Mouse (Mus musculus) hindbrain, embryonic 14.5 days (tissue): ENCODE measurements around the gene Ppp4r3a. TPM values are rescaled to one million over a fixed set of nuclear protein-coding genes. Genes with fewer than 3 reads are reported as not detected.

Experiments used
- ATAC-seq: fragments of 200-750 bp; cut with Nextera tagmentation; 2 replicates; pipeline ENCODE4 v1.8.0; 2017; ENCODE audit warnings: moderate number of reproducible peaks, mild to moderate bottlenecking, moderate TSS enrichment, moderate library complexity; ENCODE audit not compliant: low FRiP score
- DNase-seq: peaks from one replicate; pipeline ENCODE4 v3.0.0-alpha.2; 2015; ENCODE audit warnings: low spot score
- H3K27ac ChIP-seq: fragments of 300-500 bp; sonication (generic); 2 replicates; pipeline ENCODE4 v1.5.1; 2014; ENCODE audit warnings: mild to moderate bottlenecking, moderate library complexity
- H3K27me3 ChIP-seq: fragments of 300-500 bp; sonication (generic); 2 replicates; pipeline ENCODE4 v1.6.1; 2014; ENCODE audit warnings: mild to moderate bottlenecking, low read length, mixed read lengths; ENCODE audit not compliant: control insufficient read depth, insufficient read depth
- H3K36me3 ChIP-seq: fragments of 300-500 bp; sonication (generic); replicated peaks from 2 replicates; pipeline ENCODE4 v1.6.1; 2014; ENCODE audit not compliant: control insufficient read depth, insufficient read depth
- H3K4me1 ChIP-seq: fragments of 300-500 bp; sonication (generic); replicated peaks from 2 replicates; pipeline ENCODE4 v1.6.1; 2014; ENCODE audit warnings: antibody characterized with exemption, low read length, mixed read lengths; ENCODE audit not compliant: control insufficient read depth, insufficient read depth
- H3K4me2 ChIP-seq: fragments of 300-500 bp; sonication (generic); replicated peaks from 2 replicates; pipeline ENCODE4 v1.6.1; 2014; ENCODE audit warnings: mild to moderate bottlenecking, moderate library complexity
- H3K4me3 ChIP-seq: fragments of 300-500 bp; sonication (generic); replicated peaks from 2 replicates; pipeline ENCODE4 v1.5.1; 2014; ENCODE audit warnings: mild to moderate bottlenecking, low read length
- H3K9ac ChIP-seq: fragments of 300-500 bp; sonication (generic); 2 replicates; pipeline ENCODE4 v1.6.1; 2014
- H3K9me3 ChIP-seq: fragments of 300-500 bp; sonication (generic); 2 replicates; pipeline ENCODE4 v1.6.1; 2016; ENCODE audit warnings: low read length; ENCODE audit not compliant: control insufficient read depth
- WGBS: fragments of 180-500 bp; shearing (Covaris S2); extraction: QIAGEN DNeasy Blood & Tissue Kit; methylation state at CpG from one replicate; pipeline ENCODE4 v1.1.7; 2014; 5-methylcytosine and 5-hydroxymethylcytosine counted together
- polyA plus RNA-seq: library from polyadenylated mRNA; unstranded; fragments of >200 nt; fragmentation: Nextera tagmentation; extraction: Ambion mirVana; gene quantifications from 2 replicates; pipeline ENCODE4 v1.2.1, GENCODE M21; 2014

Ppp4r3a gene
- polyA plus RNA-seq, 1 experiment from 2014 or later, result 29.1 TPM

DNA sequence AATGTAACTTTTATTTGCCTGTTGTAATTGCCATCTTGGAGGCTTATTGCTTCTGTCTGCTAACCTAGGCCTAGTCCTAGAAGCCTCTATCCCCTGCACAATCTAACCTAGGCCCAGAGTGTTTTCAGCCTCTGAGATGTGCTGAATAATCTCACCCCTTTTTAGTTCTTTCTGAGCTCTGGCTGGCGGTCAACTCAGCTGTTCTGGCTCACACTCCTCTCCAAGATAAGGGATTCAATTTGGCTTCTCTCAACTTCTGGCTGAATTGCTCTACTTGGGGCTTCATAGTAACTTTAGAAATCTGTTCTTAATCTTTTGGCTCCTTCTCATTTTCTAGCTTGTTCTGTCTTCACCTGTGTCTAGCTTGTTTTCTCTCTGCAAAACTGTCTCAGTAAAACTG, 3.9 kb upstream of the Ppp4r3a start:
- no peak overlapping the region for H3K4me2 ChIP-seq
- H3K27ac ChIP-seq, result no peak overlapping the region
- no peak for ATAC-seq
- 92% methylated on average over 1 of the region's 1 CpGs for WGBS
- no peaks in the 10 kb centered on the region for H3K27me3 ChIP-seq
- no peak for DNase-seq
- H3K4me3 ChIP-seq, result no peak overlapping the region
- H3K4me1 ChIP-seq, result peaks cover 9% of the 10 kb centered on the region; the same call in 1 of the 2 replicates
- H3K36me3 ChIP-seq, result no peaks in the 10 kb centered on the region
- H3K9ac ChIP-seq, result no peak overlapping the region
- no peaks in the 10 kb centered on the region for H3K9me3 ChIP-seq

DNA sequence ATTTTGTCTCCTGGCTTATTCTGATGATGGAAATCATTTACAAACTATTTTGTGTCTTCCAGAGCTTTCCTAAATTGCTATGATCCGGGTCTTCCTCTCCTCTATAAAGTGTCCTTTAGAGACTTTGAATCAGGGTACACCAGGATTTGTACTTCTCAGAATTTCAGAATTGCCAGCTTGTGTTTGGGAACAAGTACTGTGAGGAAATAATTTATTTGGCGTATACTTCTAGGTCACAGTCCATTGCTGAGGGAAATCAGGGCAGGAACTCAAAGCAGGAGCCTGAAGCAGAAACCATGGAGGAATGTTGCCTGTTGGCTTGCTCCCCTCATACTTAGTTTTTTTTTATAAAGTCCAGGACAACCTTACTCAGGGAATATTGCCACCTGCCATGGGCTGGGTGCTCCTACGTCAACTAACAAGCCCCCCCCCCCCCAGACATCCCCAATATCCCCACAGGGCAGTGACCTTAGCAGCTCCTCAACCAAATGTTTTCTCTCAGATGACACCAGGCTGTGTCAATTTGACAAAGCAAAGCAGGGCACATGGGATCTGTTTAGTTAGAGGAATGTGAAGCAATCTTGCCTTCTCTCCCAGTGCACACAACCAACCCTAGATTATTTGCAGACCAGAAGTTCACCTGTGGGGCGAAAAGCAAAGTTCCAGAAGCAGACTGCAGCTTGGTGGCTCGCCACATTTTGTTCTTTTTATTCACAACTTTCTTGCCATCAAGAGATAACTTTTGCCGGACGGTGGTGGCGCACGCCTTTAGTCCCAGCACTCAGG, 1.6 kb upstream of the Ppp4r3a start:
- H3K27ac ChIP-seq, result 0 out of 2 replicates have a peak overlapping the region, but pooled peaks have one; percentile 98
- no peaks in the 10 kb centered on the region for H3K27me3 ChIP-seq
- peak overlapping the region; percentile 99 for H3K9ac ChIP-seq
- peaks cover 27% of the 10 kb centered on the region for H3K4me1 ChIP-seq
- ATAC-seq (no peak), DNase-seq (no peak)
- no peak overlapping the region for H3K4me3 ChIP-seq
- H3K9me3 ChIP-seq, result no peaks in the 10 kb centered on the region
- 95% methylated on average over 9 of the region's 9 CpGs for WGBS
- 0 out of 2 replicates have a peak, but pooled peaks cover 3% of the 10 kb centered on the region for H3K36me3 ChIP-seq
- H3K4me2 ChIP-seq, result peak overlapping the region; percentile 82

DNA sequence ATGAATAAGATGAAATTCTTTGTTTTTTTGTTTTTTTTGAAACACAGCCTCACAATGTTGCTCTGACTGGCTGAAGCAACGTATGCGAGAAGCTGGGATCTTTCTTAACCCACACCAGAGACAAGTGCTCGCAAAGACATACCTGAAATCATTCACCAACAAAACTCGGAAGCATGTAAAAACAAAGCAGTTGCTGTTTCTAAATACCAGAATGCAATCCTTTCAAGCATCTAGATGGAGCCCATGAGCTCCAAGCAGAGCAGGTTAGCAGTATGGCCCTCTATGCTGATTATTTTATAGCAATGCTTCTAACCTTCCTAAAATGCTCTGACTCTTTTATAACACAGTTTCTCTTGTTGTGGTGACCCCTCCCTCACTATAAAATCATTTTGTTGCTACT, 735 bp upstream of the Ppp4r3a start:
- peak overlapping the region; percentile 100 for H3K4me3 ChIP-seq
- no peaks in the 10 kb centered on the region for H3K9me3 ChIP-seq
- peak overlapping the region; percentile 99 for H3K9ac ChIP-seq
- H3K27me3 ChIP-seq, result no peaks in the 10 kb centered on the region
- ATAC-seq, result no peak
- peaks cover 27% of the 10 kb centered on the region for H3K4me1 ChIP-seq
- 0 out of 2 replicates have a peak, but pooled peaks cover 3% of the 10 kb centered on the region for H3K36me3 ChIP-seq
- no peak for DNase-seq
- WGBS, result 15% methylated on average over 4 of the region's 4 CpGs
- peak overlapping the region; percentile 98 for H3K27ac ChIP-seq
- peak overlapping the region; percentile 82 for H3K4me2 ChIP-seq

- DNase-seq (no peak), ATAC-seq (peak; percentile 70)
- peaks cover 30% of the 10 kb centered on the region for H3K4me1 ChIP-seq
- peak overlapping the region; percentile 100 for H3K4me3 ChIP-seq
- WGBS, result under 1% methylated on average over 23 of the region's 23 CpGs
- no peaks in the 10 kb centered on the region for H3K27me3 ChIP-seq
- H3K9me3 ChIP-seq, result no peaks in the 10 kb centered on the region
- peak overlapping the region; percentile 98 for H3K27ac ChIP-seq
- H3K36me3 ChIP-seq, result 0 out of 2 replicates have a peak, but pooled peaks cover 3% of the 10 kb centered on the region
- peak overlapping the region; percentile 99 for H3K9ac ChIP-seq
- peak overlapping the region; percentile 82 for H3K4me2 ChIP-seq
Measured at GRCm38 (mm10) chr12:101083839-101084195, 315 bp upstream of the Ppp4r3a start.

- Histone ChIP-seq H3K27me3 (no peaks in the 10 kb centered on the region), H3K9me3 (no peaks in the 10 kb centered on the region), H3K4me3 (peak overlapping the region; percentile 100), H3K36me3 (peaks cover 3% of the 10 kb centered on the region; the same call in 1 of the 2 replicates), H3K4me2 (peak overlapping the region; percentile 82), H3K4me1 (peaks cover 30% of the 10 kb centered on the region), H3K27ac (peak overlapping the region; percentile 98), H3K9ac (peak overlapping the region; percentile 99)
- DNase-seq, result no peak
- under 1% methylated on average over 67 of the region's 69 CpGs for WGBS
- 0 out of 2 replicates have a peak, but pooled peaks have one; percentile 1 for ATAC-seq
Measured at GRCm38 (mm10) chr12:101082296-101083075, 1.0 kb downstream of the Ppp4r3a start.

- Histone ChIP-seq H3K9ac (no peak overlapping the region), H3K4me1 (peaks cover 21% of the 10 kb centered on the region), H3K27me3 (no peaks in the 10 kb centered on the region), H3K4me3 (no peak overlapping the region), H3K27ac (no peak overlapping the region), H3K9me3 (no peaks in the 10 kb centered on the region), H3K4me2 (no peak overlapping the region), H3K36me3 (peaks cover 3% of the 10 kb centered on the region; the same call in 1 of the 2 replicates)
- ATAC-seq (no peak), DNase-seq (no peak)
Measured at GRCm38 (mm10) chr12:101077955-101078354, 5.5 kb downstream of the Ppp4r3a start.

GRCm38 (mm10) chr12:101075433-101075832, 8.1 kb downstream of the Ppp4r3a start:
- H3K9me3 ChIP-seq, result no peaks in the 10 kb centered on the region
- WGBS, result 91% methylated on average over 3 of the region's 3 CpGs

GRCm38 (mm10) chr12:101074821-101075429, 8.6 kb downstream of the Ppp4r3a start:
- ATAC-seq, result no peak
- no peaks in the 10 kb centered on the region for H3K27me3 ChIP-seq
- H3K4me1 ChIP-seq, result peaks cover 3% of the 10 kb centered on the region
- no peak overlapping the region for H3K27ac ChIP-seq
- H3K36me3 ChIP-seq, result no peaks in the 10 kb centered on the region; the same call in 1 of the 2 replicates
- H3K9ac ChIP-seq, result no peak overlapping the region
- WGBS, result 95% methylated on average over 4 of the region's 4 CpGs
- DNase-seq, result no peak
- H3K4me2 ChIP-seq, result no peak overlapping the region
- no peak overlapping the region for H3K4me3 ChIP-seq
- no peaks in the 10 kb centered on the region for H3K9me3 ChIP-seq

More at GRCm38 (mm10) chr12:101075433-101075832, 8.1 kb downstream of the Ppp4r3a start:
- no peak overlapping the region for H3K9ac ChIP-seq
- H3K27me3 ChIP-seq, result no peaks in the 10 kb centered on the region
- no peak overlapping the region for H3K4me3 ChIP-seq
- H3K36me3 ChIP-seq, result no peaks in the 10 kb centered on the region; the same call in 1 of the 2 replicates
- DNase-seq (no peak), ATAC-seq (no peak)
- H3K27ac ChIP-seq, result no peak overlapping the region
- H3K4me1 ChIP-seq, result peaks cover 6% of the 10 kb centered on the region
- no peak overlapping the region for H3K4me2 ChIP-seq

DNA sequence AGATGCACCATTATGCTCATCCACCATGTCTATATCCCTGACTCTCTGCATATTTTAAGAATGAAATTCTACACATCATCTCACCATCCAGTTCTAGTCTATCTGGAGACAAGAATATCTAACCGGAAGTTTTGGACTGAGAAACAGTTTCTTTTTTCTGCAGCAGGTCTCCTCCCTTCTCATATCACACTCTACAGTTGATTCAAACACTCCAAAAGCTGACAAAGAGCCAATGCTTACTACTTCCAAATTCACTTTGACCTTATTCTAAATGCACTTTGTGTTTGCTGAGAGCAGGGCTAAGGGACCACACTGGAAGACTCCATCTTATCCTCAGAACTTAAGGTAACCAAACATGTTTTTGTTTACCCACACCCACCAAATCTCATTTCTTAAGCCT, 13.7 kb downstream of the Ppp4r3a start:
- WGBS, result 97% methylated on average over 1 of the region's 1 CpGs
- Histone ChIP-seq H3K4me3 (no peak overlapping the region), H3K4me2 (no peak overlapping the region), H3K27ac (no peak overlapping the region), H3K9me3 (no peaks in the 10 kb centered on the region), H3K27me3 (no peaks in the 10 kb centered on the region), H3K36me3 (peaks cover 26% of the 10 kb centered on the region; the same call in 1 of the 2 replicates), H3K9ac (no peak overlapping the region), H3K4me1 (no peaks in the 10 kb centered on the region)
- ATAC-seq (no peak), DNase-seq (no peak)
